Mouse (Mus musculus): Measurements from ENCODE around the gene Pcsk5.

Pcsk5 gene

GRCm38 (mm10) chr19:17741465-17741864, 96.0 kb downstream of the Pcsk5 start:
- DNase-seq (ENCODE audit: inconsistent ontology term): no peak

- no peak for DNase-seq (ENCODE audit: inconsistent ontology term)
These were observed 104.7 kb downstream of the Pcsk5 start for GRCm38 (mm10) chr19:17732676-17733277.

- no peak for DNase-seq (ENCODE audit: inconsistent ontology term)
These were observed 120.4 kb downstream of the Pcsk5 start for GRCm38 (mm10) chr19:17717066-17717465.

GRCm38 (mm10) chr19:17715281-17715955, 122.0 kb downstream of the Pcsk5 start:
- peak; percentile 78 for DNase-seq (ENCODE audit: inconsistent ontology term)

- DNase-seq (ENCODE audit: inconsistent ontology term): peak; percentile 67
These were observed 145.8 kb downstream of the Pcsk5 start for GRCm38 (mm10) chr19:17691626-17692025.

GRCm38 (mm10) chr19:17678371-17678770, 159.1 kb downstream of the Pcsk5 start:
- DNase-seq (ENCODE audit: inconsistent ontology term): no peak

DNA sequence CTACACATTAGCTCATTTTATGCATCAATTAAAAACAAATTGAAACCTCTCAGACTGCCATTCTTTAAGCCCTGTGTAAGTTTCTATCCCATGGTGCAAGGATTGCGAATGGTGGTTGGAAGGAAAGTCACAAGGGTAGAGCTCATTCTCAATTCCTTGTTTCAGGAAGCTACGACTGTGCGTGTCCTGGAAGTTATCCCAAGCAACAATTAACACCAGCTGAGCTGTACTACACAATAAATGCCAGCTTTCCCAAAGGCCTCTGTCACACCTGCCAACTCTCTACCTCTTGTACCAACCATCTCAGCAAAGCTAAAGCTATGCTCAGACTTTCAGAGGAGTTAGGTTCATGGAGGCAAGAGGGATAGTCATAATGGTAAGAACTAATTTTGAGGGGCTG, 174.8 kb downstream of the Pcsk5 start:
- no peak for DNase-seq (ENCODE audit: inconsistent ontology term)

- DNase-seq (ENCODE audit: inconsistent ontology term): no peak
These were observed 175.2 kb downstream of the Pcsk5 start for GRCm38 (mm10) chr19:17662271-17662670.

- no peak for DNase-seq (ENCODE audit: inconsistent ontology term)
These were observed 178.1 kb downstream of the Pcsk5 start for GRCm38 (mm10) chr19:17659321-17659720.

- DNase-seq (ENCODE audit: inconsistent ontology term): peak; percentile 55
These were observed 186.5 kb downstream of the Pcsk5 start for GRCm38 (mm10) chr19:17650831-17651502.

- DNase-seq (ENCODE audit: inconsistent ontology term): no peak
These were observed 187.5 kb downstream of the Pcsk5 start for GRCm38 (mm10) chr19:17649967-17650366.

DNA sequence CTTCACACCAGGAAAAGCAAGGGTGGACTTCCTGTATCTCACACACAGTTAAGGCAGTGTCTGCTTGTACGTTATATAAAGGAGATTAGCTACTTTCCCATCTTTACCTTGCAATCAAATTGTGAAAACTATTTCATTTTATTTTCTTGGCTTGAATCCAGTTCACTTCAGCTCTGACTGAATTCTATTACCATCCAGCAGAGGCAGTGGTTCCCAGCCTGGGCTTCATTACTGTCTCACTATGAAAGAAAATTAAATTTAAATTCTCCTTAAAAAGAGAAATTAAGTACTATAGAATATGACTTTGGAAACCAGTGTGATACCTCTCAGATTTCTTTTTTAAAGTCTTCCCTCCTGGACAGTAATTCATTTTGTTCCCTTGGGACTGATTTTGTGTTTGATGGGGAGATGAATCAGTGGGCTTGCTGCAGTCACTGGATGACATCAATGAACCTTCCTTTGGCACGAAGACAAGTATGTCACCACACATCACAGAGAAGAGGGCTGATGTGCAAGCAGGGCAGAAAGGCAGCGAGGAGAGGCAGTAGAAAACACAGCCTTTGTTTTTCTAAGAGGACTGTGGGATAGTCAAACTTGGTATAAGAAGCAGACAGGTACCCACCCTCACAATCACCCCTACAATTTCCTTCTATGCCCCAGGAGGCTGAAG, 194.2 kb downstream of the Pcsk5 start:
- peak; percentile 85 for DNase-seq (ENCODE audit: inconsistent ontology term)

GRCm38 (mm10) chr19:17635984-17636383, 201.4 kb downstream of the Pcsk5 start:
- DNase-seq (ENCODE audit: inconsistent ontology term): no peak

DNA sequence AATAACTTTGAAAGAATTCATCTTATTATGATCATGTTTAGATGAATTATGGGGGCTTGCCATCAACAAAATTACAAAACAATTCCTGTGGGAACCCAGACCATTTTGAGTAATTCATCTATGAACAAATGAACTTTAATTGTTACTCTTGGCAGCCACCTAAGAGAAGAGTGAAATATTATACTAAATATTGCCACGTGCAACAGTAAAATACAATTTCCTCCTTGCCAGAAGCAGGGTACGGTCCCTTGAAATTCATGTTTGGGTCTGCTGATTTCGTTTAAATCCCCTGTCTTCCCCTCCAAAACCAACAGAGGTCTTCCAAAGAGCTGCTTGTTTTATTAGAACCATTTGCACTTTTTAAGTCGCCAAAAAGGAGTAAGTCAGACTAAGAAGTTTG, 221.8 kb downstream of the Pcsk5 start:
- no peak for DNase-seq (ENCODE audit: inconsistent ontology term)

- DNase-seq (ENCODE audit: inconsistent ontology term): no peak
These were observed 230.9 kb downstream of the Pcsk5 start for GRCm38 (mm10) chr19:17606510-17606909.

DNA sequence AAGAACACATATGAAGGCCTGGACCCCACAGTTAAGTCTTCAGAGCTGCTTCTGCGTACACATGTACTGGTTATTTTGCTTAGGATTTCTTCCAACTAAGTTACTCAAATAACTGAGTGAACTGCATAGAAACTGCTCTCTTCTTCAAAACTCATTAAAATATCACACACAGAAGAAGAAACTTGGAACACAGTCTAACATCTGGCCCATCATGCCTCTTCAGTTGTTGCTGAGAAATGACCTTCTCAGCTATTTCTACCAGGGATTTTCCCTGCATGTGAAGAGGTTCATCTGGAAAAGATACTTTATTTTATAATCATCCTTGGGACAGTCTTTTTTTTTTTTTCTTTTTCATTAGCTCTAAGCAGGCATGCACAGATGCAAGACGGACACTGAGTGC, 231.3 kb downstream of the Pcsk5 start:
- no peak for DNase-seq (ENCODE audit: inconsistent ontology term)

- DNase-seq (ENCODE audit: inconsistent ontology term): no peak
These were observed 234.1 kb downstream of the Pcsk5 start for GRCm38 (mm10) chr19:17603322-17603721.

GRCm38 (mm10) chr19:17600347-17600746, 237.1 kb downstream of the Pcsk5 start:
- DNase-seq (ENCODE audit: inconsistent ontology term): no peak

- DNase-seq (ENCODE audit: inconsistent ontology term): no peak
These were observed 244.6 kb downstream of the Pcsk5 start for GRCm38 (mm10) chr19:17592790-17593189.

DNA sequence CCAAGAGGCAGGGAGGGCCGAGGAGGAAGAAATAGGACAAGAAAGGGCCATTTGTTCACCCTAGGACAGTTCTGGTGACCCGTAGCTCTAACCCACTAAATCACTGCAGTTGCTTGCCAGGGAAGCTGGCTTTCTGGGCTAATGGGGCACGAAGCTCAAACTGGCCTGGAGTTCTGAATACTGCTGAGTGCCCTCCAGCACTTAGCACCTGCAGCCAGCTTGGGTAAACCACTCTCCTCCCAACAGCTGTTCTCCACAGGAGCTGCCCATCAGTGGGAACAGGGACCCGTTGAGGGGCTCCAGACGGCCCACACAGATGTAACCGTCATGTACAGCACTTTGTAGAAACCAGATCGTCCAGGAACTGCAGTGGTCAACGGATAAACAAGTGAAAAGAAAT, 246.1 kb downstream of the Pcsk5 start:
- DNase-seq (ENCODE audit: inconsistent ontology term): peak; percentile 79

- no peak for DNase-seq (ENCODE audit: inconsistent ontology term)
These were observed 247.1 kb downstream of the Pcsk5 start for GRCm38 (mm10) chr19:17590314-17590713.

- no peak for DNase-seq (ENCODE audit: inconsistent ontology term)
These were observed 260.0 kb downstream of the Pcsk5 start for GRCm38 (mm10) chr19:17577412-17577811.
